Mouse (Mus musculus) adrenal gland, postnatal 4 days (tissue): ENCODE measurements around the gene Clec16a. TPM values are rescaled to one million over a fixed set of nuclear protein-coding genes. Genes with fewer than 3 reads are reported as not detected.

Experiments used
- DNase-seq, 2 experiments: peaks; one replicate each; pipeline ENCODE4 v3.0.0; 2021 to 2022; ENCODE audit warnings: low spot score in 2 of 2, mixed read lengths in 2 of 2
- total RNA-seq, 2 experiments: library from RNA; stranded (reverse); gene quantifications; 2 replicates each; pipeline ENCODE4 v1.2.3; 2021

Clec16a gene
- total RNA-seq, 2 experiments from 2014 or later, result 28.2 to 30.7 TPM

DNA sequence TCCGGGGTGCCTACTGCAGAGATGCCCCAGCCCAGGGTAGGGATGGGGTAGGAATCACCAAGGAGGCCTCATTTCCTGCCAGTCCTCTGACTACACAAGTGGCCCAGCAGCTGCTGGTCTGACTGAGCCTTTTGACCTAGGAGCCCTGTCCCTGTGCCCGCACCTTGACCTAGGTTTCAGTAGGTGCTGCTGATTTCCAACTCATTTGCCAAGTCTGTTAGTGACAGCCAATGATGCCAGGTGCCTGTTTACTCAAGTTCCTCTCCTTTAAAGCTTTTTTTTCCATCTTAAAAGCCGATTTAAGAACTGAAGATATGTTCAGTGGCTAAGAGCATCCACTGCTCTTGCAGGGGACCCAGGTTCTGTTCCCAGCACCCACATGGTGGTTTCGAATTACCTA lies 11.4 kb upstream of the Clec16a start:
- DNase-seq, result no peak

DNA sequence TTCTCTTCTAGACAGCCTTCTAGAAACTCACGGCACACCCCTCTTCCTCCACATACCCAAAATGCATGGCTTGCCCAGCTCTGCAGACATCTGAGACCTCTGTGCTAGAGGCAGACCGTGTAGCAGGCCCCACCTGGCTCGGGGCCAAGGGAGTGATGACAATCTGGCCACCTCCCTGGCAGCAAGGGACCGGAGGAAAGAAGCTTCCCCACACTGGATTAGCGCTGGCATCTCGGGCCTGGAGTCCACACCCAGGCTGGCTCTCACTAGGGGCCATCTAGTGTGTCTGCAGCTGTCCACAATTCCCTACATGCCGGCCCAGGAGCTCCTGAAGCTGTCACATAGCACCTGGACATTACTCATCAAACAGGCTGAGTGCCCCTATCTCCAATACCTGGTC lies 10.6 kb upstream of the Clec16a start:
- DNase-seq, result no peak

DNA sequence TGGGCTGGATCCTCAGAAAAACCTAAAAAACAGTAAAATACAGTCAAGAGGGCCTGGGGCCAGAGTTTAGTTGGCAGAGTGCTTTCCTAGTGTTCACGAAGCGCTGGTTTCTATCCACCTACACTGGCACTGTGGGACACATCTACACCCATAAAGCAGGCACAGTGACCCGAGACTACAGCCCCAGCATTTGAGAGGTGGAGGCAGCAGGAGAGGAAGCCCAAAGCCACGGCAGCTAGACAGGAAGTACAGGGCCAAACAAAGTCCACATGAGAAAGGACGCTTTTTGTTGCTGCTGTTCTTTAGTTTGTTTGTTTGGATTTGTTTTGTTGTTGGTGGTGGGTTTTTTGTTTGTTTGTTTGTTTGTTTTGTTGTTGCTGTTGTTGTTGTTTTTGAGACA lies 8.8 kb upstream of the Clec16a start:
- DNase-seq, result no peak

DNA sequence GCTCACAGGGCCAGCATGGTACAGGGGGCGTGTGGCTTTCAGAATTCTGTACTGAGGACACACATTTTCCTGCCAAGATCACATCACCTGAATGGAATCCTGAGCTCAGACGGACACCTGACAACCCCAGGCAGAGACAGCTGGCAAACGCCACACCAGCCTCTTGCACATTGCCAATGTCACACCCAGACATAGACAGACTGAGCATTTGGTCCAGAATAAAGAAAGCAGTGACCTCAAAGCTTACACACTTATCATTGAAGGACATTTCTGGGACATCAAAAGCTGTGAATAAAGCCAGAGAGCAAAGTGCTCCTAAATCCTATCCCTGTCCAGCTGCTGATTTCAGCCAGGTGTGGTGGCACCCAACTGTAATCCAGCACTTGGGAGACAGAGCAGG lies 8.2 kb upstream of the Clec16a start:
- no peak for DNase-seq

DNA sequence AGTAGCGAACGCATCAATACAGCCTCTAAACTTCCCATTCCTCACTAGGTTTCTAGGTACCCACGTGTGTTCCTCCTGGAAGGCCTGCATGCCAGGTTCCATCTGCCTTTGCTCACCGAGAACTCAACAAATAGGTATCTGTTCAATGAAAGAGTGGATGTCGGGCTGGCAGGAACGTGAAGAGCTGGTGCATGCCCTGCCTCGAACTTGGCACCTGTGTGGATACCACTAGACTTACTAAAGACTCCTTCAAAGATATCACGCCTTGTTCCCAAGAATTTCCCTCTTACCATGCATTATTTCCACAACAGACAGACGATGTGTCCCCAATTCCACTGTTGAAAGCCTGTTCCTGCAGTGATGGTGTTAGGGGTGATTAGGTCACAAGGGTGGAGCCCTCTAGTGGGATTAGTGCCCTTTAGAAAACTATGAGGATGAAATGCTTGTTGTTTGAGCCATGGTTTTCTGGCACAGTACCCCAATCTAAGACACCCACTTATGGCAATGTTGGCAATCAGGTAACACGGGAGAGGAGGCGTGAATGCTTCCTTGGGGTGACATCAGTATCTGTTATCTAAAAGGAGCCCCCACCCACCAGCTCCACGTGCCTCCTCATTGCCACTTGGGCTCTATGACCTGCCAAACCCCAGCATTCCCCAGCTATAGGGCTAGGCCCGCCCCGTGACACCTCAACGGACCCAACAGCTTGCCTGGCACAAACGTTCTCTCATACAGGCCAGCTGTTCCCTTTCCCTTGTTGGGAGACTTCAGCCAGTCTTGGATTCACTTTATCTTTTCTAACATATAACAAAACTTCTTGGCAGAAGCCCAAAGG lies 4.2 kb upstream of the Clec16a start:
- DNase-seq, result no peak

DNA sequence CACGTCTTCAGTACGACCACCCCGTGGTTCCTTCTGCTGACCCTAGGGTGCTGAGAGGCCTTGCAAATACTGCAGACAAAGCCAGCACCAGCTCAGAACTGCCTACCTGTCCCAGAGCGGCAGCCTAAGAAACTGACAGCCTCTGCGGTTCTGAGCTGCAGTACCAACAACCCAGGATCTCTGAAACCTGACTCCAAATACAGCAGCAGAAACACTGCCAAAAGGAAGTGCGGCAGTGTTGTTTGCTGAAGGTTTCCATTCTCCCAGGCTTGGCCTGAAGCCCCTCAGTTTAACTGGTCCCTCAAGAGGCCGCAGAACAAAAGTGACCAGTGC lies 3.6 kb upstream of the Clec16a start:
- DNase-seq, result no peak

DNA sequence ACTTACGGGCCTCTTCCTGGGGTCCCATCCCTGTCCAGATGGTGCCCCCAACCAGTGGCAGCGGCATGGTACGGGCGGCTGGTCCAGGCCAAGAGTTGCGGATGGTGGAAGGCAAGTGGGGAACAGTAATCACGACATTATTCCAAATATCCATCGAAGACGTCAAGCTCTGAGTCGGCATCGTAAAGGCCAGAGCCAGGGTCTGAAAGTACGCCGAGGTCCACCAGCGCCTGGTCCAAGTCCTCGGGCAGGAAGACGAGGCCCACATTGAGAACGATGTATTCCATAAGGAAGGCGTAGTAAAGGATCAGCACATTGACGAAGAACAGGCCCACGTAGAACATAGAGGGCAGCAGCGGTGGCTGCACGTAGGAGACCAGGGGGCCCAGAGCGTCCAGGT lies 2.9 kb upstream of the Clec16a start:
- DNase-seq, result no peak

DNA sequence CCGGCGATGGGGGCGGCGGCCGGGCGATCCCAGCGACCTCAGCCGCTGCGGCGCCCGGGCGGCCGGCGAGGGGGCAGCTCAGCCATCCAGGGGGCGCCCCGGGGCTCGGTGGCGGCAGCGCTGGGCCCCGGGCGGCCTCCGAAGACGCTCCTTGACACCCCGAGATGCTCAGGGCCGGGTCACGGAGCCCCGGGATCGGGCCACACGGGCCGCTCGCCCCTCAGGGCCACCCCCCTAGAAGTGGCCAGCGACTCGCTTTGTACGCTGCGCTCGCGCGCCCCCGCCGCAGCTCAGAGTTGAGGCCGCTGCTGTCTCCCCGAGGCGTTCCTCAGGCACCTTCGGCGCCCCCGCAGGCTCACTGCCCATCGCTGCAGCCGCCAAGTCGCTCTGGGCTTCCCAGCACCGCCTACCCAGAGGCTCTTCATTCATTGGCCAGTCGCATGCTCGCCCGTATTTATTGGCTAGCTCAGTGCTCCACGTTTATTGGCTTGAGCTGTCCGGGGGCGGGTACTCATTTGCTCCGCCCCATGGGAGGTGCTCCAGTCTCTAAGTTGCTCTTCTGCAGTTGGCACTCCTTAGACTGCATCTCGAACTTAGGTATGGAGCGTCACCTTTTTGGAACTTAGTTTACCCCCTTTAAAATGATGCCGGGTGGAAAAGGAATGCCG lies 2.3 kb upstream of the Clec16a start, which contains the start of gene Dexi:
Dexi (minus strand) TSS at position 357 of the 668 bp plus-strand sequence.
- peak; percentile 73 to 83 for DNase-seq

DNA sequence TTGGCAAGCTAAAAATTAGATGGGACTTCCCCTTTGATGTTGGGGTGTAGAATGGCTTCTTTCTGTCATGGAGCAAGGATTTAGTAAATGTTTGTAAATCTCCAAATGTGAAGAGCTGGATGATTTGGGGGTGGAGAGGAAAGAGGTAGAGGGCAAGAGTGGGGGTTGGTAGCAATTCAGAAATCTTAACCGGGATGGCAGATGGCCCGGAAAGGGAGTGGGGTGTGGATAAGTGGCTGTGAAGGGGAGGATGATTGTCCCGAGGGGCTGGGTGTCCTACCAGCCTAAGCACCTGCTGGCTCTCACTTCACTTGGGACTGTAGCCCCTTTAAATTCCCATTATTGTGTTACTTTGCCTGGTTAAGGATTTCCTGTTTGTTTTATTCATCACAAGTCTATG lies 1.7 kb downstream of the Clec16a start:
- DNase-seq, result no peak

DNA sequence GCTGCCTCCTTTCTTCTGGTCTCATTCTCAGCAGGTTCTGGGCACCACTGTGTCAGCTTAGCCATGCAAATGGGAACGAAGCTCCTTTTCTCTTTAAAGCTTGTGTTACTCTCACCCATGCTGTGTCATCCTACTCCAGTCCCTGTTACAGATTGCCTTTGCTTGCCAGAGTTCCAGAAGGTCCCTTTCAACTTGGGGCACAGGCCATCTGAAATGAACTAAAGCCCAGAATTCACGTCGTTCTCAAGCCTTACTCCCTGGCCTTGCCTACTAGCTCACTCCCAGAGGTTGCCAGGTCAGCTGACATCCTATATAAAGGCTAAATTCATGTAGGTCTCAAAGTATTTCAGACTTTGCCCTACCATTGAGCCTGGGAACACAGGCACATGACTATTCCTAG lies 3.8 kb downstream of the Clec16a start:
- DNase-seq, result no peak

DNA sequence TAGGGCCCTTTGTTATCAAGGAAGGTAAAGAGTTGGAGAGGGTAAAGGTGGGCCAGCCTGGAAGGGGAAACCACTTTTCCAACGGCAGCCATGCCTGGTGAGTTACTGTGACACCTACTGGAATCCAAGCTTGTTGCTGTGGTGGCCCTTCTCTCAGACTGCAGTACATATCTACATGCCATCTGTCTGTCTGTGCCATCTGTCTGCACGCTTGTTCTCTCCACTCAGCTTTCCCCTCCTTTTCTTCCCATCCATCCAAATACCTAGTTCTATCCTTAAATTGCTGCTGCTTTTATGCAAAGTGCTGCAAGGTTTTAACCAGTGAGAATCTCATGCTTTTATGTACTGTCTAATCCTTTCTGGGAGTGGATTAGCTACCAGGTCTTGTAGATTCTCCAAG lies 4.5 kb downstream of the Clec16a start:
- no peak for DNase-seq

DNA sequence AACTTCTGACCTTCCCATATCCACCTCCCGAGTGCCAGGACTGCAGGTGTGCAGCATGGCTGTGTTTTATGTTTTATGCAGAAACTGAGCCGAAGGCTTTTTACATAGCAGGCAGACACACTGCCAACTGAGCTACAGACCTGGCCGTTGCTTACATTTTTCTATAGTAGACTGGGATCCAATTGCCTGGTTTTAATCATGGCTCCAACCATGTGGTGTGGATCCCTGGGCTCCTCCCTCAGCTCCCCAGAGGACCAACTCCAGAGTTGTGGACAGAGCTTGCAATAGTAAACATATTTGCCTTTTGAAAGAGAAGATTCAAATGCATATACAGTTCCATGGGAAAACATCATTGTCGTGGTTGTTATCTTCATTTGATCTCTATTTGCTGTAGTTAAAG lies 6.5 kb downstream of the Clec16a start:
- DNase-seq, result no peak

DNA sequence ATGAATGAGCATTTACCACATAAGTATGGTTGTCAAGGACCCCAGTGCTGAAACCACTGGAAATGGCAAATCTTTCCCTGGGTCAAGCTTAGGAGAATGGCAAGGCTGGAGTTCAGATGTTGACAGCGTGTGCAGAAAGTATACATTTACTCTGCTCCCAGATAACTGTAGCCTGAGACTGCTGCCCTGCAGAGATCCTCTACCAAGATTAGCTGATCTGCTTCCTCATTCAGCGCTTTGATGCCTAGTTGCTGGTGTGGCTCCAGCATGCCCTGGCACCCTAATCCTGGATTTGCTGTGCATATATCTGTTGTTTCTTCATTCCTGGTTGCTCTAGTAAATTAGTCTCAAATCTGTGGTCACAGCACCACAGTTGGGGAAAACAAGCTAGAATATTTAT lies 8.7 kb downstream of the Clec16a start:
- DNase-seq, result no peak

DNA sequence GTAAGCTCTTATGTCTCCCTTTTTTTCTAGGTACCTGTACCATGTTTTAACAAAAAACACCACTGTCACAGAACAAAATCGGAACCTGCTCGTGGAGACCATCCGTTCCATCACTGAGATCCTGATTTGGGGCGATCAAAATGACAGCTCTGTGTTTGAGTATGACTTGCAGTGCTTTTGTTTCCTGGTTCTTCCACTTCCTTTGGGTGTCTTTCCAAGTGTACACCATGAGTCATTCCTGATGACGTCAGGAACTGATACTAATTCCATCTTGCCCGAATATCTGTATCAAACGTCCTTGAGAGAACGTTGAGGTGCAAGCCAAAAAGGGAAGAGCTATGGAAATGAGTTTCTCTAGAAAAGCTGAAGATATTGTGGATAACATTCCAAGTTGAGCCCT lies 14.9 kb downstream of the Clec16a start:
- DNase-seq, result no peak

DNA sequence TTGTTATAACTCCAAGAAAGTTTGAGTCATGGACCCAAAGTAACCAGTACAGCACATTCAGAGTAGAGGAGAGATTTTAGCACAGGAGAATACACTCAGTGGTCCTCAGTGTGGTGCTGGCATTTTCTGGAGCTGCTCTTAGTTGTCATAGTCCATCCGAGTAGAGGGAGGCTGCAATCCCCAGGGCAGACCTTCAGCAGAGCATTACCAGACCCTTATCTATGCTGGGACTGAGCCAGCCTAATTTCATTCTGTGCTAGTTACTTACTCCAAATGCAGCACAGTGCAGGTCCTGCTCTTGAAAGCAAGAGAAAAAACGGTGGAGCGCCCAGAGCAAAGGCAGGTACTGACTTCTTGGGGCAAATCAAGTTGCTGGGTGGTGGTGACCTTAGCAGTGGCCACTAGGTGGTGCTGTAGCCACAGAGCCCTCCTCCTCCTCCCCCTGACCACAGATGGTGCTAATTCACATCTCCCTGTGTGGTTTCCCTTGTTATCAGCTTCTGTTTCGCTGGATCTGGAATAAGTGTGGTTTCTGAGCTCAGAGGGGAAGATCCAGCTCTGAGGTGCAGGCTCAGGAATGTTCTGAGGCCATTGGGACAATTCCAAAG lies 20.2 kb downstream of the Clec16a start:
- peak; percentile 39 to 52 for DNase-seq

DNA sequence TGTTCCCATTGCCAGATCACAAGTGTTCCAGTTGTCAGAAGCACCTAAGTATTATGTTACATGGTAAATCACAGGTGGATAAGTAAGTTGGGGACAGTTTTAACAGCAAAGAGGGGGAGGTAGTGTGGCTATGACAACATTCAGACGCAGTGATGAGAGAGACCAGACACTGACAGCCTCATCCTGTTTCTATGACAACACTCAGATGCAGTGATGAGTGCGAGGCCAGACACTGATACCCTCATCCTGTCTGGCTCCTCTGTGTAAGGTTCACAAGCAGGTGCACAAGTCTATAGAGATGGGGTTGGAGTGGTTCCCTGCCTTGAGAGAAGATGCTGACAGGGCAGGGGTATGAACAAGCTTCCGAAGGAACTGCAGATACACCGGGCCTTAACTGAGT lies 22.0 kb downstream of the Clec16a start:
- no peak for DNase-seq

DNA sequence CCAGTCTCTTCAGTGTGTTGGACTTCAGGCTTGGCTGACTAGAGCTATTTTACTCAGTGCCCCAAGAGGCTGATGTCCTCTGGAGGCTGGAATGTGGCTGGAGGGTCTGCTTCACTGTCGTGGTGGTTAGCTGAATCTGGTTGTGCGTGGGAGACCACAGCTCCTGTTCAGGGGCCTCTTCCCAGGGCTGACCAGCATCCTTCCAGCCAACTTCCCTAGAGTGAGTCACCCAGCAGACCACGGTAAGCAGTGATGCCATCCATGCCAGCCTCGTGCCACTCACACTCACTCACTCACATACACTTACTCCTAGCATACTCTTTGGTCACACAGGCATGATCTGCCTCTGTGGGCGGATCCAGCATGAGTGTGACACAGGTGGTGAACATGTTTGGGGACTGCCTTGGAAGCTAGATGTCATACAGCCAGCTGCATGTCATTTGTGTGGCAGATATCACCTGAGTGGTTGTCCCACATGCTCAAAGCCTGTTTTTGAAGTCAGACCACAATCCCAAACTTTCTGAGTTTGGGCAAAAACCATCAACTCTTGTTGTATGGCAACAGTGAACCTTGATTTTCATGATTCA lies 24.8 kb downstream of the Clec16a start:
- DNase-seq, result no peak

DNA sequence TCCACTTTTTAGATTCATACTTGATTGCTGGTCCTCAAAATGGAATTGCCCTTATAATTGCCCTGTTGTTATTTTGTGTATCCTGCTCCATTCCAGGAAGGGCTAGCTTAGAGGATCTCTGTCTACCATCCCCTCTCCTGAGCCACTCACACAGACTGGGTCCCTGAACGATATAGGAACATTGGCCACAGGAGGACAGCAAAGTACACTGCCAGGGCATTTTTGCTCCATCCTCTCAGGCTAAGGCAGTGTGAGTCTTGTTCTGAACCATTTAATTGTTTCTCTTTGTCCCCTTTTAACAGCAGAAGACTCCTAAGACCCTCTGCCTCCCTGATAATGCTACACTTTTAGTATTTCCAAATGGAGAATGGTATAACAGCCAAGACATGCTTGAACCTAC lies 25.6 kb downstream of the Clec16a start:
- DNase-seq, result peak in 1 of 2 experiments; percentile 36

DNA sequence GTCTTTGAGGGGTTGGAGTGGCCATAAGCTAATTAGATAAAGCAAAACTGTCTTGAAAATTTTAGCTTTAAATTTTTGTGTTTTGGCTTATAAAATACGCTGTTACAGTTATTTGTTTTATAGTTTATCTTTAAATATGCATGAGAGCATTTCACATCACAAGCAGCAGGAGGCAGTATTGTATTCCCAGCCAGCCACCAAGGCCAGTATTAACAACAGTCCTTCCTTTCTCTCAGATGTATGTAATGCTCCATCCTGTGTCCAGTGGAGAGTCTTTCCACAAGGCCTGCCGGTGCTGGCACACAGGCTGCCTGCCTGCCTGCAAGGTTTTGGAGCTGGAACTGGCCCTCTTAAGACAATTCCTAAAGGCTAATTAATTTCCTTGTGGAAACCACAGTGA lies 26.7 kb downstream of the Clec16a start:
- no peak for DNase-seq

DNA sequence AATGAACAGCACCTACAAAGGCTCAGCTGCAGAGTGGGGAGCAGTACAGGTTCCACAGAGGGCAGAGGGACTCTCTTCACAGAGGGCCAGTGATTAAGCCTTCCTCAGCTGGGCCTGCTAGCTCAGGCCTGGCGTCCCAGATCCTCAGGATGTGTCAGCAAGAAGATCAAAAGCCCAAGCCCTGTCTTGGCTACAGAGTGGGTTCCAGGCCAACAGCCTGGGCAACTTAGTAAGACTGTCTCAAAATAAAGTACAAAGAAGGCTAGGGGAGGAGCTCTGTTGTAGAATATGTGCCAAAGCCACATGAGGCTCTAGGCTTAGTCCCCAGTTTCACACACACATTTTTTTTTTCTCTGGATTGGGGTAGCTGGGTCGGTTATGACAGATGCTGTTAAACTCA lies 29.8 kb downstream of the Clec16a start:
- no peak for DNase-seq

DNA sequence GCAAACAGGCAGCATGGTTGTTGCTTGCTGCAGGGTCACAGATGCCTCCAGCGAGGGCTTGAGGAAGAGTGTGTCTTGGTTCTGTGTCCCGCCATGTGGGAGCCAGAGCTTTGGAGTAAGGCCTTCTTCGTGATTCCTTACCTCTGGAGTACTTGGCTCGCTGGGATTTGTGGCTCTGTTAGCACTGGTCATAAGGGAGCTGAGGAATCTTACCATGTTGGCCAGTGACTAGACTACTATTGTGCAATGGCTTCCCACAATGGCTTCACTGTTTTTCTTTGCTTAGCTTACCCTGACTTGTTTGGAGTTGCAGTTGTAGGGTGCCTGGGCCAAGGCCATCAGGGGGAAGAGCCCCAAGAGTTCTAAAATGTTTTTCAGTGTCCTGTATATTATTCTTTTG lies 30.8 kb downstream of the Clec16a start:
- DNase-seq, result no peak

DNA sequence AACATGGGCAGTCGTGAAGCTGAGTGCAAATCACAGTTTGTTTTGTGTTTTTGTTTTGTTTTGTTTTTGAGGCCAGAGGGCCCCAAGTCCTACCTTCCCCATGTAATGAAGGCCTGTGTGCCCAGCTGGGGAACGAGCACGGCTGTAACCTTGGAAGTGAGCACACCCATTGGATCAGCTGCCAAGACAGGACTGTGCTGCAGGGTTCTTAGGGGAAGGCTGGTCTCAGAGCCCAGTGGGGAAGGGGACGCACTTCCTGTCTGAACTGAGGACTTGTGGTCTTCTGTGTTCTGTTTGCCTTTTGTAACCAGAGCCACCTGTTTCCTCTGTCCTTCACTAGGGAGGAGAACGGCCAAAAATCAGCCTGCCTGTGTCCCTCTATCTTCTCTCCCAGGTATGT lies 32.4 kb downstream of the Clec16a start:
- no peak for DNase-seq
